Mouse (Mus musculus): ENCODE results near the gene Slco2a1.

DNA sequence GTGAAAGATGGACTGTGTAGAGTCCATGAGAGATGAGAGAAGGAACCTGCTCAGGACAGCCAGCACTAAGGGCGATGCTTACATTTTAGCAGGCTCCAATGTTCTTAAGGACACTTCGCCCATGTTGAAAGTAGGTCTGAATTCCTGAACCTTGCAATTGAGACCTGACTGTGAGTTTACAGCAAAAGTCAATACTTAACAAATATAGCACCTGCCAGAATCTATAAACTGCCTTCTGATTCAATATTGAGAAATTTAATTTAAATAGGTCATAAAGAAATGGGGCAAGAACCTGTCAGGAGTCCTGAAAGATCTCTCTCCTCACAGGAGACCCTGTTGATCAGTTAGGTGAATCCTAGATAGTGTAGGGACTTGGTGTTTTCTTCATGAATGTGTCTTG is 12.6 kb upstream of the Slco2a1 start:
- TF ChIP-seq CTCF (conservative IDR thresholded peaks at IDR 0.05; ENCODE audit: low read length): no peak
- no peak for TF ChIP-seq POU5F1 (IDR thresholded peaks at IDR 0.05; ENCODE audit: borderline replicate concordance, low read length)

Measured in E14TG2a.4 (cell line).